Mouse (Mus musculus): ENCODE data around the gene Ccnd3. TPM values are rescaled to one million over a fixed set of nuclear protein-coding genes. Genes with fewer than 3 reads are reported as not detected.

Gene Ccnd3
- total and polyA plus RNA-seq, 3 experiments, result 143 to 568 TPM; not detected in 1

GRCm38 (mm10) chr17:47594969-47595247 lies 90.1 kb downstream of the Ccnd3 start:
- Histone ChIP-seq H3K36me3 (ENCODE audit: control insufficient read depth in 1 of 2, insufficient read depth in 2 of 2, low read length in 2 of 2) (peaks cover 0 to 58% of the 10 kb centered on the region in 2 experiments; a peak in 2 of 4 replicates), H3K9ac (ENCODE audit: control insufficient read depth, low read depth, low read length, poor library complexity, severe bottlenecking) (peak overlapping the region; percentile 92), H3K27ac (ENCODE audit: control insufficient read depth, low read depth, low read length) (peak overlapping the region; percentile 98), H3K9me3 (replicated peaks; ENCODE audit: insufficient read depth, low read length) (no peaks in the 10 kb centered on the region), H3K79me2 (ENCODE audit: control insufficient read depth, insufficient read depth, low read length, poor library complexity) (peaks cover 28% of the 10 kb centered on the region), H3K4me1 (ENCODE audit: control insufficient read depth in 1 of 2, insufficient read depth in 2 of 2, low read length in 2 of 2) (peaks cover 20 to 67% of the 10 kb centered on the region in 2 experiments), H3K27me3 (ENCODE audit: control insufficient read depth in 1 of 2, insufficient read depth in 2 of 2, low read length in 2 of 2) (no peaks in the 10 kb centered on the region), H3K4me3 (ENCODE audit: control insufficient read depth in 1 of 2, insufficient read depth in 1 of 2, low read depth in 2 of 2, low read length in 2 of 2) (peak overlapping the region; percentile 86 to 96)
- TF ChIP-seq POLR2A (IDR thresholded peaks at IDR 0.05; ENCODE audit: control insufficient read depth in 1 of 2, insufficient read depth in 1 of 2, low read depth in 1 of 2, low read length in 2 of 2, poor library complexity in 1 of 2) (no peak), ZC3H11A (IDR thresholded peaks at IDR 0.05; ENCODE audit: low read depth, low read length) (no peak), ZMIZ1 (IDR thresholded peaks at IDR 0.05; ENCODE audit: low read depth, low read length) (no peak), USF2 (IDR thresholded peaks at IDR 0.05; ENCODE audit: borderline replicate concordance in 1 of 2, insufficient read depth in 1 of 2, low read depth in 1 of 2, low read length in 2 of 2) (no peak), MXI1 (IDR thresholded peaks at IDR 0.05; ENCODE audit: low read depth, low read length) (no peak)
- DNase-seq (ENCODE audit: low read depth, low spot score), result peak; percentile 51

GRCm38 (mm10) chr17:47595248-47596161 lies 90.7 kb downstream of the Ccnd3 start:
- Histone ChIP-seq H3K9ac (ENCODE audit: control insufficient read depth, low read depth, low read length, poor library complexity, severe bottlenecking) (peak overlapping the region; percentile 92), H3K4me3 (ENCODE audit: control insufficient read depth in 1 of 2, insufficient read depth in 1 of 2, low read depth in 2 of 2, low read length in 2 of 2) (peak overlapping the region; percentile 86 to 96), H3K79me2 (ENCODE audit: control insufficient read depth, insufficient read depth, low read length, poor library complexity) (peaks cover 28% of the 10 kb centered on the region), H3K9me3 (replicated peaks; ENCODE audit: insufficient read depth, low read length) (no peaks in the 10 kb centered on the region), H3K4me1 (ENCODE audit: control insufficient read depth in 1 of 2, insufficient read depth in 2 of 2, low read length in 2 of 2) (peaks cover 24 to 73% of the 10 kb centered on the region in 2 experiments), H3K36me3 (ENCODE audit: control insufficient read depth in 1 of 2, insufficient read depth in 2 of 2, low read length in 2 of 2) (peaks cover 0 to 63% of the 10 kb centered on the region in 2 experiments; a peak in 2 of 4 replicates), H3K27ac (ENCODE audit: control insufficient read depth, low read depth, low read length) (peak overlapping the region; percentile 98), H3K27me3 (ENCODE audit: control insufficient read depth in 1 of 2, insufficient read depth in 2 of 2, low read length in 2 of 2) (no peaks in the 10 kb centered on the region)
- TF ChIP-seq HCFC1 (IDR thresholded peaks at IDR 0.05; ENCODE audit: low read depth, low read length), result peak; percentile 37; the same call in 1 of the 2 replicates
- TF ChIP-seq USF2 (IDR thresholded peaks at IDR 0.05; ENCODE audit: borderline replicate concordance in 1 of 2, insufficient read depth in 1 of 2, low read depth in 1 of 2, low read length in 2 of 2), result no peak
- TF ChIP-seq EP300 (IDR thresholded peaks at IDR 0.05; ENCODE audit: low read depth in 1 of 2, low read length in 2 of 2), result peak; percentile 71 to 87
- peak; percentile 24 to 50; a peak in 1 of 4 replicates for TF ChIP-seq POLR2A (IDR thresholded peaks at IDR 0.05; ENCODE audit: control insufficient read depth in 1 of 2, insufficient read depth in 1 of 2, low read depth in 1 of 2, low read length in 2 of 2, poor library complexity in 1 of 2)
- TF ChIP-seq ETS1 (IDR thresholded peaks at IDR 0.05; ENCODE audit: low read depth, low read length), result peak; percentile 97
- TF ChIP-seq MAZ (IDR thresholded peaks at IDR 0.05; ENCODE audit: low read depth, low read length), result peak; percentile 40
- peak; percentile 93 for TF ChIP-seq TAL1 (IDR thresholded peaks at IDR 0.05; ENCODE audit: low read length)
- TF ChIP-seq ZNF384 (IDR thresholded peaks at IDR 0.05; ENCODE audit: low read depth, low read length), result peak; percentile 99
- TF ChIP-seq NELFE (IDR thresholded peaks at IDR 0.05; ENCODE audit: low read depth, low read length), result peak; percentile 45; the same call in 1 of the 2 replicates
- TF ChIP-seq TBP (IDR thresholded peaks at IDR 0.05; ENCODE audit: low read depth, low read length), result peak; percentile 64
- peak; percentile 73 for TF ChIP-seq RCOR1 (IDR thresholded peaks at IDR 0.05; ENCODE audit: low read depth, low read length)
- peak; percentile 69; the same call in 1 of the 2 replicates for TF ChIP-seq MXI1 (IDR thresholded peaks at IDR 0.05; ENCODE audit: low read depth, low read length)
- TF ChIP-seq BHLHE40 (IDR thresholded peaks at IDR 0.05; ENCODE audit: borderline replicate concordance, low read depth, low read length), result 0 out of 2 replicates have a peak, but pooled peaks have one; percentile 21
- 0 out of 2 replicates have a peak, but pooled peaks have one; percentile 12 for TF ChIP-seq KAT2A (conservative IDR thresholded peaks at IDR 0.05; ENCODE audit: low read depth, low read length)
- no peak for TF ChIP-seq ZMIZ1 (IDR thresholded peaks at IDR 0.05; ENCODE audit: low read depth, low read length)
- peak; percentile 89 for TF ChIP-seq TCF12 (IDR thresholded peaks at IDR 0.05; ENCODE audit: low read depth, low read length)
- no peak for TF ChIP-seq ZC3H11A (IDR thresholded peaks at IDR 0.05; ENCODE audit: low read depth, low read length)
- no peak for TF ChIP-seq E2F4 (IDR thresholded peaks at IDR 0.05; ENCODE audit: borderline replicate concordance, low read depth, low read length)
- peak; percentile 22; the same call in 1 of the 2 replicates for TF ChIP-seq MAX (IDR thresholded peaks at IDR 0.05; ENCODE audit: low read length)
- TF ChIP-seq CHD2 (IDR thresholded peaks at IDR 0.05; ENCODE audit: low read length), result no peak
- peak; percentile 66 for TF ChIP-seq GATA1 (IDR thresholded peaks at IDR 0.05; ENCODE audit: low read depth, low read length)
- TF ChIP-seq SIN3A (IDR thresholded peaks at IDR 0.05; ENCODE audit: low read length), result peak; percentile 94
- peak; percentile 36; the same call in 1 of the 2 replicates for TF ChIP-seq ELF1 (IDR thresholded peaks at IDR 0.05; ENCODE audit: low read depth, low read length)
- no peak for TF ChIP-seq GABPA (IDR thresholded peaks at IDR 0.05; ENCODE audit: low read depth, low read length)
- no peak for TF ChIP-seq JUND (IDR thresholded peaks at IDR 0.05; ENCODE audit: low read depth, low read length)
- TF ChIP-seq CTCF (IDR thresholded peaks at IDR 0.05 in 2 of 3, conservative IDR thresholded peaks at IDR 0.05 in 1 of 3; ENCODE audit: control insufficient read depth in 1 of 3, insufficient read depth in 1 of 3, low read depth in 2 of 3, low read length in 3 of 3, poor library complexity in 1 of 3, severe bottlenecking in 1 of 3), result no peak
- DNase-seq (ENCODE audit: low read depth, low spot score), result peak; percentile 94

Measured in MEL (cell line).